Mouse (Mus musculus) hindbrain, postnatal 0 days (tissue): ENCODE measurements around the gene Cradd. TPM values are rescaled to one million over a fixed set of nuclear protein-coding genes. Genes with fewer than 3 reads are reported as not detected.

Experiments
- ATAC-seq: fragments of 200-750 bp; cut with Nextera tagmentation; 2 replicates; pipeline ENCODE4 v1.8.0; 2017; ENCODE audit warnings: mild to moderate bottlenecking, moderate TSS enrichment, moderate library complexity
- DNase-seq: peaks from one replicate; pipeline ENCODE4 v3.0.0-alpha.2; 2015; ENCODE audit warnings: low spot score
- H3K27ac ChIP-seq: fragments of 300-500 bp; sonication (generic); 2 replicates; pipeline ENCODE4 v1.5.1; 2014; ENCODE audit warnings: mild to moderate bottlenecking
- H3K27me3 ChIP-seq: fragments of 300-500 bp; sonication (generic); 2 replicates; pipeline ENCODE4 v1.6.1; 2014; ENCODE audit warnings: low read length, mixed read lengths; ENCODE audit not compliant: insufficient read depth
- H3K36me3 ChIP-seq: fragments of 300-500 bp; sonication (generic); 2 replicates; pipeline ENCODE4 v1.6.1; 2014; ENCODE audit warnings: low read length, mixed read lengths; ENCODE audit not compliant: insufficient read depth
- H3K4me1 ChIP-seq: fragments of 300-500 bp; sonication (generic); 2 replicates; pipeline ENCODE4 v1.6.1; 2014; ENCODE audit warnings: antibody characterized with exemption, low read length, mixed read lengths; ENCODE audit not compliant: insufficient read depth
- H3K4me2 ChIP-seq: fragments of 300-500 bp; sonication (generic); 2 replicates; pipeline ENCODE4 v1.6.1; 2014; ENCODE audit warnings: low read depth, mild to moderate bottlenecking, low read length, moderate library complexity, mixed read lengths
- H3K4me3 ChIP-seq: fragments of 300-500 bp; sonication (generic); 2 replicates; pipeline ENCODE4 v1.5.1; 2014; ENCODE audit warnings: low read length
- H3K9ac ChIP-seq: fragments of 300-500 bp; sonication (generic); replicated peaks from 2 replicates; pipeline ENCODE4 v1.6.1; 2014; ENCODE audit warnings: mild to moderate bottlenecking, low read length, moderate library complexity, mixed read lengths
- H3K9me3 ChIP-seq: fragments of 300-500 bp; sonication (generic); 2 replicates; pipeline ENCODE4 v1.6.1; 2016; ENCODE audit warnings: low read length, mixed read lengths
- CTCF ChIP-seq: IDR thresholded peaks from 2 replicates; pipeline ENCODE4 v1.5.1; 2016; ENCODE audit warnings: antibody characterized with exemption, control low read depth, low read depth
- WGBS: fragments of 180-500 bp; shearing (Covaris S2); extraction: QIAGEN DNeasy Blood & Tissue Kit; methylation state at CpG from one replicate; pipeline ENCODE4 v1.1.7; 2014; 5-methylcytosine and 5-hydroxymethylcytosine counted together
- polyA plus RNA-seq: library from polyadenylated mRNA; unstranded; fragments of >200 nt; fragmentation: Nextera tagmentation; extraction: Ambion mirVana; gene quantifications from 2 replicates; pipeline ENCODE4 v1.2.1, GENCODE M21; 2015
- total RNA-seq: library from RNA; depleted of rRNA; stranded (reverse); fragments of >200 nt; gene quantifications from 2 replicates; pipeline ENCODE4 v1.2.3, GENCODE M21; 2014

The Cradd gene
- total and polyA plus RNA-seq, 2 experiments from 2014 or later = 8.9 to 15.5 TPM

DNA sequence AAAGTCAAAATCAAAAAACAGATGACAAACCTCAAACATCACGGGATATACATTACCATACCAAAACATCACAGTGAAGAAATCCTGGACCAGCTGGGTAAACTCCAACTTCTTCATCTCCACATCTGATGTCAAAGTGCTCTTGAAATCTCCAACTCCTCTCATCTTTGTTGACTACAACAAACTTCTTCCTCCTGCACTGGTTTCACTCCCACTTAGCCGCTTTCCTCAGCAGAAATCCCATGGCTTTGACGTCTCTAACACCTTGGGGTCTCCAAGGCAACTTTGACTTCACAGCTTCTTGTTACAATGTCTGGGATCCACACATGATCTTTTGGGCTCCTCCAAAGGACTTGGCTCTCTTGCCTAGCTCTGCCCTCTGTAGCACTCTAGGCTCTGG is 175.3 kb downstream of the Cradd start:
- DNase-seq (no peak), ATAC-seq (no peak)
- Histone ChIP-seq H3K27me3 (no peaks in the 10 kb centered on the region), H3K36me3 (no peaks in the 10 kb centered on the region), H3K4me2 (no peak overlapping the region), H3K4me1 (peaks cover 10% of the 10 kb centered on the region), H3K4me3 (no peak overlapping the region), H3K9ac (no peak overlapping the region), H3K9me3 (no peaks in the 10 kb centered on the region), H3K27ac (no peak overlapping the region)
- TF ChIP-seq CTCF = no peak
- 92% methylated on average over 3 of the region's 3 CpGs for WGBS

DNA sequence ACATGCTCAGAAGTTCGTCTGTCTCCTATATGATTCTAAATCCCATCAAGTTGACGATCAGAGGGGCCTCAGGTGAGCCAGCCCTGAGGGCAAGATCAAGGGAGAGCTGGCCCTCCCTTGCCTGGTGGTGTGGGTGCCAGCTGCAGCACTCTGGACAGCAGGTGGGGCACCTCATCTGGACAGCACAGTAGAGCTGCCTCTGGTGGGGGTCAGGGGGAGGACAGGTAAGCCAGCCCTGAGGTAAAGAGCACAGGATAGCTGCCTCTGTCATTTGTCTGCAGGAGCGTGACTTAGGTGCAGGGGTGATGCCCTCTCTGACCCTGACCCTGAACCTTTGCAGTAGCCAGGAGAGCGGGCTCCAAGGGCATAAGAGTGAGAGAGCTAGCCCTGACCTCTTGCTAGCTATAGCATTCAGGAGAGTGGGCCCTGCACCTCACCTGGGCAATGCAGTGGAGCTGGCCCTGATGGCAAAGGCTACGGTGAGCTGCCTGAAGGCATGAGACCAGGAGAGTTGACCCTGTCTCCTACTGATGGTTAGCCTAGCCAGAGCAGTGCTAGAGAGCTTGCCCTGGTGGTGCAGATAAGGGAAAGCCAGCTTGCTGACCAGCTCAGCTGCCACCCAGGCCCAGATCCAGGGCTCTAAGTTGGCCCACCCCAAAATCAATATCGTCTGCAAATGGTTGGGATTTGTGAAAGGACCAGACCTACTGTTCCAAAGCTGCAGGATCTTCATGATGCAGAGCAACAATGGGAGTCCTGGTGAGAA is 176.6 kb downstream of the Cradd start:
- WGBS = 88% methylated on average over 6 of the region's 6 CpGs
- DNase-seq = no peak
- Histone ChIP-seq H3K4me3 (no peak overlapping the region), H3K4me1 (peaks cover 20% of the 10 kb centered on the region), H3K4me2 (no peak overlapping the region), H3K36me3 (no peaks in the 10 kb centered on the region), H3K9me3 (no peaks in the 10 kb centered on the region), H3K9ac (no peak overlapping the region), H3K27ac (no peak overlapping the region), H3K27me3 (no peaks in the 10 kb centered on the region)
- no peak for TF ChIP-seq CTCF
- no peak for ATAC-seq

DNA sequence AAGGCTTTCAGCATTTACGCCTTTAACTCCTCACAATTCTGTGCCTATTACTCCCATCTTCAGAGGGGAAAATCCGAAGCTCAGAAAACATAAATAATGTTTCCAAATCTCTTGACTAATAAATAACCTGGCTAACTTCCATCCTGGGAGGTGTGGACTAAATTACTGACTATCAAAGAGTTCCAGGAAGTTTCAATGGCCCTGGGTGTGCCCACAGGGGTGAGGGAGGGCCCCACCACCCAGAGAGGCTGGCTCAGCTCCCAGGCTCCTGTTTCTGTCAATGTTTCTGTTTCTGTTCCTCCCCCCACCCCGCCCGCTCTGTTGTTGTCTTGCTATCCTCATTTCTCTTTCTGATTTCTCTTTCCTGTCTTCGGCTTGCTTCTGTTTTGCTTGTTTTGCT is 177.4 kb downstream of the Cradd start:
- H3K4me1 ChIP-seq = peaks cover 20% of the 10 kb centered on the region
- no peaks in the 10 kb centered on the region for H3K36me3 ChIP-seq
- no peak overlapping the region for H3K9ac ChIP-seq
- no peaks in the 10 kb centered on the region for H3K27me3 ChIP-seq
- ATAC-seq (no peak), DNase-seq (no peak)
- no peak overlapping the region for H3K27ac ChIP-seq
- H3K4me2 ChIP-seq = no peak overlapping the region
- H3K4me3 ChIP-seq = no peak overlapping the region
- TF ChIP-seq CTCF = no peak
- 42% methylated on average over 5 of the region's 5 CpGs for WGBS
- H3K9me3 ChIP-seq = no peaks in the 10 kb centered on the region

DNA sequence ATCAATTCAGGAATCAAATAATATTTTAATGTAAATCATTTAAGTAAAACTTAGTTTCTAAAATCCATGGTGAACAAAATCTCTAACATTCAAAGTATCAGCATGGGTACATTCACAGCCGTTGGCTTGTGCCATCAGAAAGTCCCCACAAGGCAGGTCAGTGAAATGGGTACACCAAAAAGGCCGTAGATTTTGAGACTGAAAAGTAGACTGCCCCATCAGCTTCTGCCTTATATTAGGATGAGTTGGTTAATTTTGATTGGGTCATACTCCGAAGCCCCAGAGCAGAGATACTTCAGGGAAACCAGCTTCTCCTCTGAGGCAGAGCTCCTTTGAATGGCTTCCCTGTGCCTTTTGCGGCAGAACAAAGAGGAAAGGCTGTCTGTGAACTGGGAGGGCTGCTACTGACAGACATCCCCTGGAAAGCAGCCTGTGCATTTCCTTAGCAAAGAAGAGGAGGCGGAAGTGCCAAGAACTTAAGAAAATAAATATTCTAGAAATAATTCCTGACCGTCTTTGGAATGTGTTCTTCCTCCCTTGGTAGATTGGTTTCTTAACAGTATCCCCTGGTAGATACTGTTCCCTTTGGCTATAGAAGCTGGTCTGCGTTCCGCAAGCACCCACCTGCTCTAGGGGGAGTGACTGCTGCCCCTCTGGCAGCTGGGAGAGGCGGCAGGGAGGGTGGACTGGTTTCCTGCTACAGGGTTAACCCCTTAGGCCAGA is 178.6 kb downstream of the Cradd start:
- 32% methylated on average over 9 of the region's 9 CpGs for WGBS
- Histone ChIP-seq H3K4me1 (peaks cover 20% of the 10 kb centered on the region), H3K27me3 (no peaks in the 10 kb centered on the region), H3K9me3 (no peaks in the 10 kb centered on the region), H3K9ac (no peak overlapping the region), H3K4me3 (no peak overlapping the region), H3K36me3 (no peaks in the 10 kb centered on the region), H3K4me2 (peak overlapping the region; percentile 22), H3K27ac (peak overlapping the region; percentile 21; the same call in 1 of the 2 replicates)
- DNase-seq (peak; percentile 44), ATAC-seq (0 out of 2 replicates have a peak, but pooled peaks have one; percentile 38)
- 0 out of 2 replicates have a peak, but pooled peaks have one; percentile 29 for TF ChIP-seq CTCF

DNA sequence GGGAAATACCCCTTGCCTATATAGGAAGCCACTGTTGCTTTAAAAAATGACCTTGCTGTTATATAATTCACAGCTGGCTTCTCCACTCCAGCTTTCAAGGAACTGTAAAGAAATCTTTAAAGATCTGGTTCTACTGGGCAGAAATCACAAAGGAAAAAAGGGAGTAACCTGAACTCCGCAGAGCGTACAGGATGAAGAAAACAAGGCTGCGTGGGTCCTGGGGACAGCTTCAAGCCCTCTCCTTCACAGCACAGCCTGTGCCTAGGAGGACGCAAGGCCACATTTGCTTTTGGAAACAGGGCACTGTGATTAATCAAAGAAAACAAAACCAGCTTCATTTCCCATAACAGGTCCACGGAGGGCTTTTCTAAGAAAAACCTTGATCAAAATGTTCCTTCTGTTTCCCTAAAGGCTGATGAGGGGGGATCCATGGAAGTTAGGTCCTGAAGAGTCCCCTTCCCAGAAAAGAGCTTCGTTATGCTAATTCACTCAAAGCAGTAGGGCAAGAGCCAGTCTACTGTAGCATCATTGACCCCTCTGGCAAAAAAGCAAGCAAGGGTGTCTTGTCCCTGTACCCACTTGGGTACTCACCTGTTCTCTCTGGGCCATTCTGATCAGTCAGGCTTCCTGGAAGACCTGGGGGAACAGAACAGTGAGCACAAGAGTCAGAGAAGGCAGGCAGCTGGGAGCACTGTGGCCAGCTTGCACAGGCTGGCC is 179.4 kb downstream of the Cradd start:
- peak overlapping the region; percentile 36; the same call in 1 of the 2 replicates for H3K27ac ChIP-seq
- 0 out of 2 replicates have a peak overlapping the region, but pooled peaks have one; percentile 3 for H3K4me2 ChIP-seq
- no peaks in the 10 kb centered on the region for H3K27me3 ChIP-seq
- peaks cover 20% of the 10 kb centered on the region for H3K4me1 ChIP-seq
- no peak for DNase-seq
- no peaks in the 10 kb centered on the region for H3K9me3 ChIP-seq
- WGBS = 46% methylated on average over 6 of the region's 6 CpGs
- no peak overlapping the region for H3K9ac ChIP-seq
- TF ChIP-seq CTCF = no peak
- no peak for ATAC-seq
- no peaks in the 10 kb centered on the region for H3K36me3 ChIP-seq
- H3K4me3 ChIP-seq = no peak overlapping the region

DNA sequence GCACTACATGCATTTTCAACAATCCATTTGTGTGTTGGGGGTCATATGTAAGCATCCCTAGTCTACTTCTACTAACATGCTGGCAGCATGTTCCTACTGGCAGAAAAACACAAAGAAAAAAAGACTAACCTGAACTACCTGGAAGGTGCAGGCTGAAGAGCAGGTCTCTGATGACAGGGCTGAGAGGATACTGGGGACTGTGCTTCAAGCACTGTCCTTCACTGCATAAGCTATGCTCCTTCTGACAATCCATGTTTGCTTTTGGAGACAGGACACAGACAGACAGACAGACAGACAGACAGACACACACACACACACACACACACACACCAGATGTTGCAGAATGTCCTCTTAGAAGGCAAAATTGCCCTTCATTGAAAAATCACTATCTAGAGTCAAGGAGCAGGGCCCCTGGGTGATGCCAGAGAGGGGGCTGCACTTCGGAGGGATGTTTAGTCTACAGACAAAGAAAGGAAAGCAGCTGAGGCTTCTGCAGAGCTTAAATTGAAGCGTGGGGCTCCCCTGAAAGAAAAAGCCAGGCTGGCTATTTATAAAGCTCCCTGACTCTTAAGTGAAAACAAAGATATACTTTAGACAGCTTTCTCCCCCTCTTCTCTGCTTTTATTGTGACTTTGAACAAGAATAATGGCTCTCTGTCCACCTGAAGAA is 180.4 kb downstream of the Cradd start:
- ATAC-seq (no peak), DNase-seq (no peak)
- peak overlapping the region; percentile 21 for H3K4me2 ChIP-seq
- no peaks in the 10 kb centered on the region for H3K27me3 ChIP-seq
- peak overlapping the region; percentile 66 for H3K27ac ChIP-seq
- no peak overlapping the region for H3K9ac ChIP-seq
- H3K36me3 ChIP-seq = no peaks in the 10 kb centered on the region
- H3K9me3 ChIP-seq = no peaks in the 10 kb centered on the region
- 18% methylated on average over 2 of the region's 2 CpGs for WGBS
- H3K4me3 ChIP-seq = no peak overlapping the region
- peaks cover 20% of the 10 kb centered on the region for H3K4me1 ChIP-seq
- no peak for TF ChIP-seq CTCF
